ENCODE assay signal across 21 mouse cellular contexts in genomic region chr4:120516491-120516890, GRCm38 (mm10). TPM values are rescaled to one million over a fixed set of nuclear protein-coding genes. Genes with fewer than 3 reads are reported as not detected.
DNase-seq lines count a peak whose midpoint lies in the region; ATAC-seq and TF ChIP-seq lines count a peak whose summit lies in the region.
"Had no signal": no experiment of that assay in that cellular context is flagged by ENCODE, and none has a peak within 500 bp of the region (broad histone marks: within the 10 kb centered on the region; RNA-seq: fewer than 3 reads in every experiment).

No protein-coding gene starts in this region.

- peak overlapping the region; percentile 32 for H3K4me2 ChIP-seq in intestine, embryonic 15.5 days (replicated peaks)
- no peak overlapping the region for H3K4me2 ChIP-seq in lung, embryonic 14.5 days
- peak overlapping the region; percentile 13; the same call in 1 of the 2 replicates for H3K4me2 ChIP-seq in stomach, embryonic 15.5 days
- no peak overlapping the region for H3K4me2 ChIP-seq in neural tube, embryonic 15.5 days
- H3K4me2 ChIP-seq: embryonic facial prominence, embryonic 12.5 days; heart, embryonic 13.5 days; hindbrain, embryonic 12.5 days; liver, embryonic 15.5 days; midbrain, embryonic 13.5 days; neural tube, embryonic 12.5 days had no signal

- no peaks in the 10 kb centered on the region; the same call in 1 of the 2 replicates for H3K4me1 ChIP-seq in intestine, embryonic 15.5 days (replicated peaks)
- no peaks in the 10 kb centered on the region for H3K4me1 ChIP-seq in lung, embryonic 14.5 days (ENCODE audit: insufficient read depth)
- no peaks in the 10 kb centered on the region for H3K4me1 ChIP-seq in stomach, embryonic 15.5 days
- H3K4me1 ChIP-seq in neural tube, embryonic 15.5 days: no peaks in the 10 kb centered on the region
- H3K4me1 ChIP-seq: embryonic facial prominence, embryonic 12.5 days; heart, embryonic 13.5 days; hindbrain, embryonic 12.5 days; liver, embryonic 15.5 days; midbrain, embryonic 13.5 days; neural tube, embryonic 12.5 days had no signal

- TF ChIP-seq CTCF in lung, embryonic 14.5 days (IDR thresholded peaks at IDR 0.05; ENCODE audit: low read depth): no peak
- no peak for TF ChIP-seq CTCF in layer of hippocampus, adult 2 months (conservative IDR thresholded peaks at IDR 0.05)

- H3K9me3 ChIP-seq in intestine, embryonic 15.5 days: no peaks in the 10 kb centered on the region
- H3K9me3 ChIP-seq in lung, embryonic 14.5 days (ENCODE audit: low read depth, low read length): no peaks in the 10 kb centered on the region
- H3K9me3 ChIP-seq in stomach, embryonic 15.5 days: no peaks in the 10 kb centered on the region
- H3K9me3 ChIP-seq in neural tube, embryonic 15.5 days (replicated peaks): no peaks in the 10 kb centered on the region
- H3K9me3 ChIP-seq: embryonic facial prominence, embryonic 12.5 days; heart, embryonic 13.5 days; hindbrain, embryonic 12.5 days; liver, embryonic 15.5 days; midbrain, embryonic 13.5 days; neural tube, embryonic 12.5 days had no signal

- H3K27ac ChIP-seq in intestine, embryonic 15.5 days: peak overlapping the region; percentile 76
- no peak overlapping the region for H3K27ac ChIP-seq in lung, embryonic 14.5 days (ENCODE audit: low read depth)
- H3K27ac ChIP-seq in stomach, embryonic 15.5 days: peak overlapping the region; percentile 86
- H3K27ac ChIP-seq in layer of hippocampus, adult 2 months: no peak overlapping the region
- H3K27ac ChIP-seq in neural tube, embryonic 15.5 days (replicated peaks): no peak overlapping the region
- H3K27ac ChIP-seq: embryonic facial prominence, embryonic 12.5 days; heart, embryonic 13.5 days; hindbrain, embryonic 12.5 days; liver, embryonic 15.5 days; midbrain, embryonic 13.5 days; neural tube, embryonic 12.5 days had no signal

- peak overlapping the region; percentile 0; the same call in 1 of the 2 replicates for H3K4me3 ChIP-seq in intestine, embryonic 15.5 days (replicated peaks)
- H3K4me3 ChIP-seq in lung, embryonic 14.5 days (ENCODE audit: low read depth, low read length): no peak overlapping the region
- 0 out of 2 replicates have a peak overlapping the region, but pooled peaks have one; percentile 4 for H3K4me3 ChIP-seq in stomach, embryonic 15.5 days (replicated peaks)
- no peak overlapping the region for H3K4me3 ChIP-seq in layer of hippocampus, adult 2 months
- no peak overlapping the region for H3K4me3 ChIP-seq in neural tube, embryonic 15.5 days (replicated peaks)
- H3K4me3 ChIP-seq: embryonic facial prominence, embryonic 12.5 days; heart, embryonic 13.5 days; hindbrain, embryonic 12.5 days; liver, embryonic 15.5 days; midbrain, embryonic 13.5 days; neural tube, embryonic 12.5 days had no signal

- peak; percentile 59 to 78 for DNase-seq in lung, adult 18-20 months
- no peak for DNase-seq in lung, postnatal 14 days
- DNase-seq in lung, embryonic 14.5 days: peak; percentile 8
- DNase-seq in layer of hippocampus, adult 2 months (ENCODE audit: low spot score in 2 of 2): no peak
- DNase-seq in adrenal gland, postnatal 36 days: no peak
- DNase-seq: cerebellum, postnatal 25 days; gastrocnemius, postnatal 25 days; layer of hippocampus, adult 9-11 months; thymus, postnatal 36 days had no signal

- H3K27me3 ChIP-seq in intestine, embryonic 15.5 days (replicated peaks): no peaks in the 10 kb centered on the region
- no peaks in the 10 kb centered on the region for H3K27me3 ChIP-seq in lung, embryonic 14.5 days (ENCODE audit: insufficient read depth, low read length)
- no peaks in the 10 kb centered on the region for H3K27me3 ChIP-seq in stomach, embryonic 15.5 days (replicated peaks)
- no peaks in the 10 kb centered on the region for H3K27me3 ChIP-seq in neural tube, embryonic 15.5 days (replicated peaks)
- H3K27me3 ChIP-seq: CH12.LX; embryonic facial prominence, embryonic 12.5 days; heart, embryonic 13.5 days; hindbrain, embryonic 12.5 days; liver, embryonic 15.5 days; midbrain, embryonic 13.5 days; neural tube, embryonic 12.5 days had no signal

- H3K36me3 ChIP-seq in intestine, embryonic 15.5 days: peaks cover 16% of the 10 kb centered on the region; the same call in 1 of the 2 replicates
- H3K36me3 ChIP-seq in lung, embryonic 14.5 days (ENCODE audit: insufficient read depth): peaks cover 54% of the 10 kb centered on the region
- peaks cover 5% of the 10 kb centered on the region for H3K36me3 ChIP-seq in stomach, embryonic 15.5 days
- H3K36me3 ChIP-seq in neural tube, embryonic 15.5 days: peaks cover 54% of the 10 kb centered on the region

- ATAC-seq in intestine, embryonic 15.5 days: peak; percentile 98
- ATAC-seq in lung, embryonic 14.5 days (ENCODE audit: insufficient read depth): peak; percentile 35; the same call in 1 of the 2 replicates
- peak; percentile 97 for ATAC-seq in stomach, embryonic 15.5 days (ENCODE audit: insufficient read depth, low FRiP score, low read depth)
- ATAC-seq in neural tube, embryonic 15.5 days (ENCODE audit: low FRiP score): no peak
- ATAC-seq: forebrain, embryonic 16.5 days; midbrain, embryonic 13.5 days had no signal

- 60% methylated on average over 7 of the region's 7 CpGs for WGBS in intestine, embryonic 15.5 days
- WGBS in lung, embryonic 14.5 days: 85% methylated on average over 7 of the region's 7 CpGs
- WGBS in stomach, embryonic 15.5 days: 75% methylated on average over 7 of the region's 7 CpGs
- WGBS in neural tube, embryonic 15.5 days: 94% methylated on average over 7 of the region's 7 CpGs

- no peak overlapping the region for H3K9ac ChIP-seq in intestine, embryonic 15.5 days
- no peak overlapping the region for H3K9ac ChIP-seq in lung, embryonic 14.5 days
- H3K9ac ChIP-seq in stomach, embryonic 15.5 days: no peak overlapping the region
- H3K9ac ChIP-seq in neural tube, embryonic 15.5 days (replicated peaks): no peak overlapping the region
- H3K9ac ChIP-seq: embryonic facial prominence, embryonic 12.5 days; heart, embryonic 13.5 days; hindbrain, embryonic 12.5 days; liver, embryonic 15.5 days; midbrain, embryonic 13.5 days; neural tube, embryonic 12.5 days had no signal

RNA-seq across cellular contexts. Expression of gene Slfnl1, which starts 15.5 kb away (rescaled TPM):
- polyA plus RNA-seq in intestine, embryonic 15.5 days (2015; fragmentation: Nextera tagmentation; extraction: Ambion mirVana): not detected in 2 replicates
- polyA plus RNA-seq in lung, embryonic 14.5 days (2014; fragmentation: Nextera tagmentation; extraction: Ambion mirVana): 0.11 and 0.14 TPM in 2 replicates
- not detected in 2 replicates for polyA plus RNA-seq in stomach, embryonic 15.5 days (2015; fragmentation: Nextera tagmentation; extraction: Ambion mirVana)
- under 1 TPM; 0.27 to 0.33 TPM for total RNA-seq in layer of hippocampus, adult 2 months (2021)
- under 1 TPM; 0.16 to 0.17 TPM for total RNA-seq in adrenal gland, postnatal 36 days (2021)
- not detected in 2 replicates for polyA plus RNA-seq in neural tube, embryonic 15.5 days (2015; fragmentation: Nextera tagmentation; extraction: Ambion mirVana)
- total RNA-seq: gastrocnemius, postnatal 25 days; left cerebral cortex, postnatal 36 days had no signal
- polyA plus RNA-seq: embryonic facial prominence, embryonic 12.5 days; forebrain, embryonic 16.5 days; hindbrain, embryonic 12.5 days; liver, embryonic 15.5 days; midbrain, embryonic 13.5 days; neural tube, embryonic 12.5 days had no signal

RNA-seq across cellular contexts. Expression of gene Ctps, which starts 53.6 kb away (rescaled TPM):
- polyA plus RNA-seq in intestine, embryonic 15.5 days (2015; fragmentation: Nextera tagmentation; extraction: Ambion mirVana): 68.1 and 72.6 TPM in 2 replicates
- polyA plus RNA-seq in lung, embryonic 14.5 days (2014; fragmentation: Nextera tagmentation; extraction: Ambion mirVana): 108 and 114 TPM in 2 replicates
- polyA plus RNA-seq in stomach, embryonic 15.5 days (2015; fragmentation: Nextera tagmentation; extraction: Ambion mirVana): 64.9 and 67.8 TPM in 2 replicates
- total RNA-seq in layer of hippocampus, adult 2 months (2021): 10 to 100 TPM; 33.5 to 38.4 TPM
- 10 to 100 TPM; 37.8 to 42.6 TPM for total RNA-seq in adrenal gland, postnatal 36 days (2021)
- 80.2 and 81.1 TPM in 2 replicates for polyA plus RNA-seq in neural tube, embryonic 15.5 days (2015; fragmentation: Nextera tagmentation; extraction: Ambion mirVana)

Comparison
In these comparisons a context has a peak if more than half of its experiments do, and no peak if none do; other contexts are left out.
1. DNase-seq: peak in lung, adult 18-20 months (2 of 2) and lung, embryonic 14.5 days (single experiment); none in lung, postnatal 14 days (single experiment), layer of hippocampus, adult 2 months (0 of 2) and adrenal gland, postnatal 36 days (0 of 2).
2. H3K27ac ChIP-seq: peak in intestine, embryonic 15.5 days (single experiment) and stomach, embryonic 15.5 days (single experiment); none in lung, embryonic 14.5 days (single experiment), layer of hippocampus, adult 2 months (single experiment) and neural tube, embryonic 15.5 days (single experiment).
3. H3K4me2 ChIP-seq: peak in intestine, embryonic 15.5 days (single experiment) and stomach, embryonic 15.5 days (single experiment); none in lung, embryonic 14.5 days (single experiment) and neural tube, embryonic 15.5 days (single experiment).
4. H3K4me3 ChIP-seq: peak in intestine, embryonic 15.5 days (single experiment) and stomach, embryonic 15.5 days (single experiment); none in lung, embryonic 14.5 days (single experiment), layer of hippocampus, adult 2 months (single experiment) and neural tube, embryonic 15.5 days (single experiment).